Mouse (Mus musculus) megakaryocyte, embryonic 14.5 days (primary cell): ENCODE data around the gene Rnf208.

Experiments
- FLI1 ChIP-seq: IDR thresholded peaks from 2 replicates; pipeline ENCODE4 v1.6.1; 2012; ENCODE audit warnings: low read length, inconsistent platforms, mixed read lengths
- GATA1 ChIP-seq: IDR thresholded peaks from 3 replicates; pipeline ENCODE4 v1.6.1; 2012; ENCODE audit warnings: mixed read lengths, low read length, inconsistent platforms, borderline replicate concordance

- TF ChIP-seq GATA1 (no peak), FLI1 (no peak)
These were observed 7.4 kb upstream of the Rnf208 start for GRCm38 (mm10) chr2:25234551-25235220.
